Mouse (Mus musculus) urinary bladder, postnatal 36 days (tissue): ENCODE data around the gene Terb1.

Experiments used
- DNase-seq, 2 experiments: peaks; one replicate each; pipeline ENCODE4 v3.0.0; 2022; ENCODE audit warnings: low spot score in 2 of 2, mixed read lengths in 1 of 2

Terb1 gene

DNA sequence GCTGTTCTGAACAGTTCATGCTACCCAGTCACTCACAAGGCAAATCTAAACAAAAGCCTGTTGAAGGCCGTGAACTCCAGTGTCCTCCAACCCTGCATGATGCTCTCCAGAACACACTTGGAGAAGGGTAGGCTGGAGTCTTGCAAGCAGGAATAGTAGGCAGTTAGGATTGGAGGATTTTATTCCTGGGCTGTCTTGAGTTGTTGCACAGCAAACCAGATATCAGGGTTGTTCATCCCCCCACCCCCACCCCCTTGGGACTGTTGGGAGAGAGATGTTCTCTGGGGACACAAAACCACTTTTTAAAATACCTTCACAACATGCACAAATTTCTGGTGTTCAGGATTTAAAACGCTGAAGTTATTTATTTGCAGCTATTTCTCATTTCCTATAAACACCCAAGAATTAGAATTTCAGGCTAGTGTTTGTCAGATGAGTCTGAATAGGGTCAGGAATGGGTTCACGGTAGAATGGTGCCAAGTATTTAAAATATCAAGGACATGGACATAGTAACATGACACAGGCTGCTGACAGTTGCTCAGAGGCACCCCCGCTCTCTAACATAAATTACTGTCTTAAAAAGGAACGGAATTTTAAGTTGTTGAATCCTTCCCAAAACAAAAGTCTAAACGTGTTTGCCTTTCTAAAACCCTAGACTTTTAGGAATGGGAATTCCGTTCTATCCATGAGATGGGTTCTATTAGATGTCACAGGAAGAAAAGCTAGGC is 96.7 kb downstream of the Terb1 start:
- DNase-seq = no peak

DNA sequence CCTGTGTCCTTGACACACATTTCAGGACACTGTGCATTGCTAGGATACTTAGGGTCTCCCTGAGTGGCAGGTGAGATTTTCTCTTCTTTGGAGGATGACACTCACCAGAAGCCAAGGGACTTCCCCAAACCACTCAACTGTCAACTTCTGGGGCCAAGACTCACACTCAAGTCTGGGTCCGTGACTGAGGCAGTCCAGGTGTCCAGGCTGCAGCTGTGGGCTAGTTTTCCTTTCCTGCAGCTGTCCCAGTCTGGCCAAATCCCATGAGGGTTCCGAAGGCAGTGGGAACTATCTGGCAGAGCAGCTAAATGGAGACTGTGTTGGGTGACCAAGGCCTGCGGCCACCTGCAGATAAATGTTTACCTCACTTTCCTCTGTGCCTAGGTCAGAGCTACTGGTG is 97.7 kb downstream of the Terb1 start:
- DNase-seq = no peak

DNA sequence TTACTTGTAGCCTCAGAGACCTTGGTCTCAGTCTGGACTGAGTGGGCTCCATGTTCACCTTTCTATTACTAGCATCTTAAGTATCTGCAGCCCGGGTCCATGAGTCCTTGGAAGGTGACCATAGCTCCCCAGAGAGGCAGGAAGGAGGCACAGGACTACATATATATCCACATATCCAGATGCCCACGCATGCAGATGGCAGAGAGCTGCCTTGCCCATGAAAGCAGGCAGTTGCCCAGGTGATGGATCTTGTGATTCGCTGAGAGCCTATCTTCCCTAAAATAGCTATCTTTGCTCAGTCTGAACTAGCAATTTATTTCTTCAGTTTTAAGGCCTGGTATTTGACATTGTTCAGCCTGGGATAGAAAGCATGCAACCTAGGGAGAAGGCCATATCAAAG is 98.2 kb downstream of the Terb1 start:
- DNase-seq = no peak

DNA sequence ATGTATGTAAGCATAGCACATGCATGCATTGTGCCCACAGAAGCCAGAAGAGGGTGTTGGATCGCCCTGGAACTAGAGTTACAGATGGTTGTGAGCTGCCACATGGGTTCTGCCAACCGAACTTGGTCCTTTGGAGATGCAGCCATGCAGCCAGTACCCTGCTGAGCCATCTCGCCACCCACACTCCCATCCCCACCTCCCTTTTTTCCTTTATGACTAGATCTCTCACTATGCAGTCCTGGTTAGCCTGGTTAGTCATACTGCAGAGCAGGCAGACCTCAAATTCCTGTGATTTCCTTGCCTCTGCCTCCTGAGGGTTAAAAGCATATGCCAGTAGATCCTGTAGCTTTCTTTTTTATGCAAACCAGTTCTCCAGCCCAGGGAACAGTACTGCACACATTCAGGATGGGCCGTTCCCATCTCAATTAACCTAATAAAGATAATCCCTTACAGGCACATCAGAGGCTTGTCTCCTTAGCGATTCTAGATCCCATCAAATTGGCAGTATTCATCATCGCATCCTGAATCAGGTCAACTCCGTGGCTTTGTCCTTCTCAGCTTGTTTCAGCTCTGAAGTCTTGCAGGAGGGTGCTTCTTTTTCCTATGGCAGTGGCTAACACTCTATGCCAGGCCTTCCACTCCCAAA is 99.0 kb downstream of the Terb1 start:
- no peak for DNase-seq

DNA sequence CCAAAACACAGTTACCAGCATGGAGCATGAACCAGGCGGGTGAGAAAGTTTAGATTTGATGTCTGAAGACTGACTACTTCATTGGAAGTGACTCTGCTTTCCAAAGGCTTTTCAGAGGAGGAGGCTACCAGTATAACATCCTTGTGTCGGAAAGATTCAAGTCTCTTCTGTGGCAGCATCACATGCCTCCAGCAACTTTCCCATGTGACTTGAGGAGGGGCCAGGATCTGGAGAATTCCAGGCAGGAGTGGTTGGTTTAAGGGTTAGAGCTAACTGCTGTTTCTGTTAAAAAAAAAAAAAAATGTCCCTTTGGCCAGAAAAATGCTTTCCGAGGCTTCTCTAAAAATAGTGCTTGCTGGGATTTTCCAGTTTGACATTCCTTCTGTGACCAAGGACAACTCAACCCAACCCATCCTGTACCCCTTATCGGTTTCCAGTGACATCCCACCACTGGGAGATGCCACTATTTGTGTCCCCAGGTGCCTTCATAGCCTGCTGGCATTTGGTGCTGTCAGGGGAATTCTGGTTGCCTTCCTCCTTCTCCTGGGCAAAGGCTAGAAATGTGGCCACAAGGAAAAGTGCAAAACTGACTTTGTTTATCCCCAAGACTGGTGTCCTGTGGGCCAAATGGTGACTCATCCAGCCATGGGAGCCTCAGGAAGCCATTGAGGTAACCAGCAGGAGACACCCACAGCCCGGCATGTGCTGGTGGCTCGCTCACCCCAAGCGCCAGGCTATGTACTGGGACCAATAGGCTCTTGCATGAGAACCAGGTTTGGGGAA is 101.2 kb downstream of the Terb1 start:
- no peak for DNase-seq

DNA sequence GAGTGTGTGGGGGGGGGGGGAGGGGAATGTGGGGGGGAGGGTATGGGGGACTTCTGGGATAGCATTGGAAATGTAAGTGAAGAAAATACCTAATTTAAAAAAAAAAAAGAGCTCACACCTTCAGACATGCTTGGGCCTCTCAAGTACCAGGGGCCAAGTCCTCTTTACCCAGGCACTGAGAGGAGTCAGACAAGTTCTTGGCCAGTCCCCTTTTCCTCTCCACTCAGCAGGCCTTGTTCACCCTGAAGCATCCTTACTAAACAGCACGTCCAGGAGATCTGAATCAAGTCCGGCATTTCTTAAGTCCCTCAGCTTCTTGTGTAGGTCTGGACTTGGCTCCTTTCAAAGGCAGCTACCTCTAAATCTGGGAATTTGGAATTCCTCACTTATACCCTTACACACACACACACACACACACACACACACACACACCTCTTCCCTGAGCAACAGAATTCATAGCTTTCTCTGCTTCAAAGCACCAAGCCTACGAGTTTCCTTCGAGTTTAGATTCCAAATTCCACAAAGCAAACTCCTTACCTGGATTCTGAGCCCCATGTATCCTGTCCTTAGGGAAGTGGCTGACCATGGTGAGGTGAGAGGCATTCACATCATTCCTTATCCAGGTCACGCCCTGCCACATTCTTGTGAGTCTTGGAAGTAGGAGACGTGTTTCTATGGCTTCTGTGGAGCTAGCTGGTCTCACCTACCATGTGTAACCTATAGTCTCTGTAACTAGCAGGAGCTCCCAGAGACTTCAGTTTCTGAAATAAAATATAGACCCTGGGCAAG is 103.2 kb downstream of the Terb1 start:
- no peak for DNase-seq

DNA sequence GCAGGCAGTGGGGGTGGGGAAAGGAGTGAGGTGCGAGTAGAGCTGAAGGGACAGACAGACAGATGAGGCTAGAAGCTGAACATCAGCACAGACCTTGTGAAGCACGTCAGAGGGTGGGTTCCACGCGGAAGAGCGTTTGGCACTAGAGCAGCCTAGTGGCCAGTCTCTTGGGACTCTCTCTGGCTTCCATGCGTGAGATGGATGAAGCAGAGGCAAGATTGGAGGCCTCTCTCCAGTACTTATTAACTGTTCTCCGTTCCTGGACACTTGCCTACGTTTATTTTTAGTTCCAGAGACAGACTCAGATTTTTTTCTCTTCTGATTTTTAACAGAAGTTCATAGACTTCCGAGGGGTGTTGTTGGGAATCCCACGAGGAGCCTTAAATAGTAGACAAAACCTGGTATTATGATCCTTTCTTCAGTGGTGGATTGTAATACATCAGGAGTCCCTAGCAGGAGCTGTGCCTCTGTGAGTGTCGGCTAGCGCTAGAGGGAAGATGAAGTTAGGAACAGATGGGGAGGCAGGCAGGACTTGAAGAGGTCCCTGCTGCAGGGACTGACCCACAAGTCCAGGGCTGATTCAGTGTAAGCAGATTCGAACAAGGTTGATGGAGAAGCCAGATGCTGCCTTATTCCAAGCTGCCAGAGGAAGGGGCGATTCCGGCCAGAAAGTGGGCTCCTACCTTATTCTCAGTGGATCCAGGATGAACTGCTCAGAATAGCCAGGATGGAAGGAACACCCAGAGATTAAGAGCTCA is 104.1 kb downstream of the Terb1 start:
- DNase-seq = no peak

DNA sequence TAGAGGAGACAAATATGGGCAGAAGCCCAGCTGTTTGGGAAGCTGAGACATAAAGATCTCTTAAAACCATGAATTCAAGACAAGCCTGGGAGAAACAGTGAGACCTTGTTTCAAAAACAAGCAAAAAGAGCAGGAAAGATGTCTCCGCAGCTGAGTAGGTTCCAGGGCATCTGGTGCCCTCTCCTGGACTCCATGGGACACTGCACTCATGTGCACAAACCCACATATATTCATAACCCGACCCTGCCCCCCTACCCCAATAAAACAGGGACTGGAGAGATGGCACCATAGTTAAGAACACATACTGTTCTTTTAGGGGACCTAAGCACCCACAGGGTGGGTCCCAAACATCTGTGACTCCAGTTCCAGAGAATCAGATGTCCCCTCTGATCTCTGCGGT is 106.1 kb downstream of the Terb1 start:
- DNase-seq = no peak
